ENCODE assay signal across 9 mouse cellular contexts in the genomic region with DNA sequence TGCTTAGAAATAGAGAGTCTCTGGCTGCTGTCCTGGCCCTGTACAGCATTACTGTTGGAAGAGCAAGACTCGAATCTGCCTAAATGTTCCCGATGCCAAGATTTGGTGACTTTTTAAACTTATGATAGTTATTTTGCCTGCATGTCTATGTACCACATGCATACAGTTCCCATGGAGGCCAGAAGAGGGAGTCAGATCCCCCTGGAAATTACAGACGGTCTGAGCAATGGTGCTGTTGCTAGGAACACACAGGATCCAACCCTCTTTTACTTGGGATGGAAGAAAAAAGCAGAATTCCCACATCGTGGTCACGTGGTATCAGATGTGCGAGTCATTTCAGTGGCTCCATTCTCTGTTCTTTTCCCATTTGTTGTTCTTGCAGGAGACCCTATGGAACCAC. TPM values are rescaled to one million over a fixed set of nuclear protein-coding genes. Genes with fewer than 3 reads are reported as not detected.
A peak's percentile ranks its signal among the peaks of the same experiment; 100 is the strongest.
DNase-seq lines count a peak whose midpoint lies in the region; ATAC-seq and TF ChIP-seq lines count a peak whose summit lies in the region.
"Had no signal": no experiment of that assay in that cellular context is flagged by ENCODE, and none has a peak within 500 bp of the region (broad histone marks: within the 10 kb centered on the region; RNA-seq: fewer than 3 reads in every experiment).

No protein-coding gene starts in this region.

- no peak for TF ChIP-seq EP300 in liver, postnatal 0 days (IDR thresholded peaks at IDR 0.05; ENCODE audit: low read depth)

- H3K4me2 ChIP-seq in forebrain, postnatal 0 days (ENCODE audit: low read depth) = no peak overlapping the region
- H3K4me2 ChIP-seq in forebrain, embryonic 15.5 days (replicated peaks) = no peak overlapping the region
- H3K4me2 ChIP-seq in liver, postnatal 0 days (ENCODE audit: low read depth, low read length) = no peak overlapping the region

- peaks cover 51% of the 10 kb centered on the region for H3K36me3 ChIP-seq in forebrain, postnatal 0 days (ENCODE audit: insufficient read depth)
- peaks cover 46% of the 10 kb centered on the region for H3K36me3 ChIP-seq in forebrain, embryonic 15.5 days
- peaks cover 55% of the 10 kb centered on the region for H3K36me3 ChIP-seq in liver, postnatal 0 days (replicated peaks; ENCODE audit: insufficient read depth, low read length)

- peak; percentile 66 for DNase-seq in forebrain, postnatal 0 days
- DNase-seq in liver, postnatal 0 days = no peak
- DNase-seq in liver (no peak), R1 (ENCODE audit: low read depth, low spot score) (peak; percentile 58)
- DNase-seq in lung, postnatal 36 days = peak; percentile 57
- DNase-seq in ovary, postnatal 10 days (ENCODE audit: low spot score) = no peak
- no peak for DNase-seq in thymus, postnatal 14 days

- no peak; the same call in 1 of the 2 replicates for ATAC-seq in forebrain, postnatal 0 days
- no peak for ATAC-seq in forebrain, embryonic 15.5 days (replicated peaks)
- ATAC-seq in liver, postnatal 0 days = no peak

- WGBS in forebrain, postnatal 0 days = 81% methylated on average over 6 of the region's 6 CpGs
- 77% methylated on average over 6 of the region's 6 CpGs for WGBS in forebrain, embryonic 15.5 days
- 73% methylated on average over 6 of the region's 6 CpGs for WGBS in liver, postnatal 0 days (ENCODE audit: insufficient replicate concordance)

- no peak overlapping the region for H3K9ac ChIP-seq in forebrain, postnatal 0 days
- no peak overlapping the region for H3K9ac ChIP-seq in forebrain, embryonic 15.5 days (replicated peaks)
- no peak overlapping the region for H3K9ac ChIP-seq in liver, postnatal 0 days (replicated peaks)

- no peaks in the 10 kb centered on the region for H3K27me3 ChIP-seq in forebrain, postnatal 0 days (ENCODE audit: insufficient read depth, low read length)
- no peaks in the 10 kb centered on the region for H3K27me3 ChIP-seq in forebrain, embryonic 15.5 days
- H3K27me3 ChIP-seq in liver, postnatal 0 days (ENCODE audit: insufficient read depth, low read length) = no peaks in the 10 kb centered on the region

- no peaks in the 10 kb centered on the region for H3K4me1 ChIP-seq in forebrain, postnatal 0 days (ENCODE audit: insufficient read depth)
- H3K4me1 ChIP-seq in forebrain, embryonic 15.5 days = no peaks in the 10 kb centered on the region
- no peaks in the 10 kb centered on the region for H3K4me1 ChIP-seq in liver, postnatal 0 days (ENCODE audit: insufficient read depth)

- no peaks in the 10 kb centered on the region for H3K9me3 ChIP-seq in forebrain, postnatal 0 days (ENCODE audit: low read length)
- no peaks in the 10 kb centered on the region for H3K9me3 ChIP-seq in forebrain, embryonic 15.5 days
- H3K9me3 ChIP-seq in liver, postnatal 0 days (ENCODE audit: low read length) = no peaks in the 10 kb centered on the region

- H3K27ac ChIP-seq in forebrain, postnatal 0 days (ENCODE audit: low read depth, low read length) = no peak overlapping the region
- H3K27ac ChIP-seq in forebrain, embryonic 15.5 days (replicated peaks) = no peak overlapping the region
- H3K27ac ChIP-seq in liver, postnatal 0 days (ENCODE audit: low read depth) = no peak overlapping the region

- TF ChIP-seq CTCF in forebrain, postnatal 0 days (IDR thresholded peaks at IDR 0.05; ENCODE audit: low read depth) = peak; percentile 78
- TF ChIP-seq CTCF in liver, postnatal 0 days (IDR thresholded peaks at IDR 0.05; ENCODE audit: low read depth) = peak; percentile 63

- H3K4me3 ChIP-seq in forebrain, postnatal 0 days (ENCODE audit: low read depth, low read length) = no peak overlapping the region
- H3K4me3 ChIP-seq in forebrain, embryonic 15.5 days = no peak overlapping the region
- H3K4me3 ChIP-seq in liver, postnatal 0 days (ENCODE audit: low read depth, low read length) = no peak overlapping the region
- H3K4me3 ChIP-seq: erythroblast, embryonic 14.5 days had no signal

RNA-seq across cellular contexts. Expression of gene Glt1d1, which starts 39.2 kb away (rescaled TPM):
- 10.5 and 12.0 TPM in 2 replicates for total RNA-seq in forebrain, postnatal 0 days (2014; rRNA removed)
- 1.0 and 1.1 TPM in 2 replicates for polyA plus RNA-seq in forebrain, postnatal 0 days (2015; fragmentation: Nextera tagmentation; extraction: Ambion mirVana)
- polyA plus RNA-seq in forebrain, embryonic 15.5 days (2015; fragmentation: Nextera tagmentation; extraction: Ambion mirVana) = 1.4 and 1.5 TPM in 2 replicates
- polyA plus RNA-seq in liver, postnatal 0 days (2015; fragmentation: Nextera tagmentation; extraction: Ambion mirVana) = 2.6 and 2.9 TPM in 2 replicates
- polyA plus RNA-seq: erythroblast, embryonic 14.5 days had no signal

RNA-seq across cellular contexts. Expression of gene Slc15a4, which starts 39.8 kb away (rescaled TPM):
- total RNA-seq in forebrain, postnatal 0 days (2014; rRNA removed) = 28.7 and 30.5 TPM in 2 replicates
- polyA plus RNA-seq in forebrain, postnatal 0 days (2015; fragmentation: Nextera tagmentation; extraction: Ambion mirVana) = 20.5 and 21.0 TPM in 2 replicates
- 28.9 and 29.1 TPM in 2 replicates for polyA plus RNA-seq in forebrain, embryonic 15.5 days (2015; fragmentation: Nextera tagmentation; extraction: Ambion mirVana)
- polyA plus RNA-seq in liver, postnatal 0 days (2015; fragmentation: Nextera tagmentation; extraction: Ambion mirVana) = 10.4 and 11.3 TPM in 2 replicates

Comparison
In these comparisons a context has a peak if more than half of its experiments do, and no peak if none do; other contexts are left out.
1. DNase-seq: peak in forebrain, postnatal 0 days (single experiment), R1 (single experiment) and lung, postnatal 36 days (single experiment); none in liver, postnatal 0 days (single experiment), liver (single experiment), ovary, postnatal 10 days (single experiment) and thymus, postnatal 14 days (single experiment).